Mouse (Mus musculus): ENCODE measurements around the gene Scp2d1. TPM values are rescaled to one million over a fixed set of nuclear protein-coding genes. Genes with fewer than 3 reads are reported as not detected.

Gene Scp2d1
- polyA plus RNA-seq, 1 experiment, result not detected

DNA sequence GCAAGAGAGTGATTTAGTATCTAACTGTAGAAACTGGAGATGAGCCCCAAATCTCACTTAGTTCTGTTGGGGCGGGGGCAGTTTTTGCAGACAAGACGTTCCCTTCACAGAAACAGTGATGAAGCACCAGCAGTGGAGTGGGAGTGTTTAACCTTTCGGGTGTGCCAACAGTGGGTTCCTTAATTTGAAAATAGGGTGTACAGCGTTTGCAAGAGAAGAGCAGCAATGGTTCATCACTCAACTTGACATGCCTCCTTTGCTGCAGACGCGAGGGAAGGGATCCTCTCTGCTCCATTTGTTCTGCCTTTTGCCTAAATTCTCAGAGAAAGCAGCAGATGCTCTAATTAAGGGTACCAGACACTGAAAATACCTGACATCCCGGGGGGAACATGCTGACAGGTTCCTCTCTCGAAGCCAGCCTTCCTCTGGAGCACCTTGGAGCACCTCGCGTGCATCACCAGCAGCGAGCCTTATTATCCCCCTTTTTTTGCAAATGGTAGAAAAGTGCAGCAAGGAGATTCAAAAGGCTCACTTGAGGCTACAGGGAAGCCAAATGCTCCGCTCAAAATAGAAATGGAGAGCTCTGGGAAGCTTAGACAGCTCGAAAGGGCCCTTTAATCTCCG lies 31.7 kb upstream of the Scp2d1 start:
- H3K27ac ChIP-seq (ENCODE audit: insufficient read depth, low read depth, low read length), result no peak overlapping the region

DNA sequence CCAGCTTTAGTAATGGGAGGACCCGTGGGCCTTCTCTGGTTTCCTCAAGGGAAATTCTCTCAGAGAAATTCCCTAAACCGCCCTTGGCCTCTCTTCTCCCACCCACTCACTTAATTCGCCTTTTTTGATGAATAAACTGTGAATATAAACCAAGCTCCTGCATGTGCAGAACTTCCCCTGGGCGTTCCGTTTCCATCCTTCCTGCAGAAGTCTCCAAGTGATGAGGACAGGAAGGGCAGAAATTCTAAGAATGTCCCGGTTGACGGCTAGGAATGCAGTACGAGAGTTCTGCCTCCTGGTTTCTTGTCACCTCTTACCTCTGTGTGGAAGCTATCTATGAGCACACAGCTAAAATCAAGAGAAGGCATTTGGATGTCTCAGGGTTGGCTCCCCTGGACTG lies 25.9 kb upstream of the Scp2d1 start:
- TF ChIP-seq POLR2A (IDR thresholded peaks at IDR 0.05; ENCODE audit: insufficient read depth, low read depth, low read length) (no peak), CTCF (IDR thresholded peaks at IDR 0.05; ENCODE audit: insufficient read depth, low read depth, low read length) (no peak)
- 61% methylated on average over 8 of the region's 8 CpGs for WGBS
- H3K4me1 ChIP-seq (ENCODE audit: control insufficient read depth, insufficient read depth, low read length), result no peaks in the 10 kb centered on the region

More for the DNA sequence above, 31.7 kb upstream of the Scp2d1 start:
- H3K4me3 ChIP-seq (ENCODE audit: insufficient read depth, low read depth, low read length), result no peak overlapping the region
- WGBS, result 68% methylated on average over 14 of the region's 14 CpGs
- TF ChIP-seq CTCF (IDR thresholded peaks at IDR 0.05; ENCODE audit: insufficient read depth, low read depth, low read length) (no peak), POLR2A (IDR thresholded peaks at IDR 0.05; ENCODE audit: insufficient read depth, low read depth, low read length) (no peak)
- peaks cover 4% of the 10 kb centered on the region; the same call in 1 of the 2 replicates for H3K4me1 ChIP-seq (ENCODE audit: control insufficient read depth, insufficient read depth, low read length)

DNA sequence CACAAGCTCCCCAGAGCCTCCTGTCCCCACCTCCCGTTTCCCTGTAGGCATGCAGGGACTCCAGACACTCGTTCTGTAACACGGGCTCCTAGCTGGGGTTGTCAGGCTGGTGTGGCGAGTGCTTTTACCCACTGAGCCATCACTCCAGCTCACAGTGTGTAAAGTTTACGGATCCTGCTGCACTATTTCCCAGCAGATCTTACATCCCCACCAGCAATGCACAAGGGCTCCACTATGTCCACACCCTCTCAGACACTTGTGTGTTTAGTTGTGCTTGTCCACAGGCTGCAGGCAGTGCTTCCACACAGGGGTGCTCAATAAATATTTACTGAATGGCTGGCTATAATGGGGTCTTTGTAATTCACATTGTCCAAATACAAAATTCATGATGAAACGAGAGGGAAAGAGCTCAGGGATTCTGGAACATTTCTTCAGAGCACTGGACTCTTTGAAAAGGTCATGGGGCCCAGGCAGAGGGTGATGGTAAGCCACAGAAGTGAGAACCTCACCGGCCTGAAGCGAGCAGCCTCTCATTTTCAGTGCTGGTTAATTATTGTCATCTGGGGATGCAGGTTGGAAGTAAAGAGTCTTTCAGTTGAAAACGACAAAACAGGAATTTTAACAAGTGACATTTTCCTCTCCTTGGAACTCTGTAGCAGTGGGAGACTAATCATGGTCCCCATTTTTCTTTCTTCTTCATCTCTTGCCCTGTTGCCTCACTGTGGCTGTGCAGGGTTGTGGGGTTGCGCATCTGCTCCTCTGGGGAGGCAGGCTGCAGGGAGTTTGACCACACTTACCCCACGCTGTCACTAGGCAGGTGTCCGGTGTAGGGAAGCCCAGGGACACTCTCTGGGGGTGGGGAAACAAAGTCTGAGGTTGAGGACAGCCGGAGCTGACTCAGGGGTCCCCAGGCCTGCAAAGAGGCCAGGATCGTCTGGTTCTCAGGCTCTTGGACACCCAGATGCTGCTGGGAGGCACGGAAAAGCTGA lies 15.4 kb upstream of the Scp2d1 start:
- TF ChIP-seq POLR2A (IDR thresholded peaks at IDR 0.05; ENCODE audit: insufficient read depth, low read depth, low read length), result no peak
- no peak for TF ChIP-seq CTCF (IDR thresholded peaks at IDR 0.05; ENCODE audit: insufficient read depth, low read depth, low read length)
- Histone ChIP-seq H3K4me1 (ENCODE audit: control insufficient read depth, insufficient read depth, low read length) (peaks cover 4% of the 10 kb centered on the region; the same call in 1 of the 2 replicates), H3K27ac (ENCODE audit: insufficient read depth, low read depth, low read length) (no peak overlapping the region), H3K4me3 (ENCODE audit: insufficient read depth, low read depth, low read length) (no peak overlapping the region)
- WGBS, result 62% methylated on average over 15 of the region's 15 CpGs

More for the DNA sequence above, 25.9 kb upstream of the Scp2d1 start:
- no peak overlapping the region for H3K27ac ChIP-seq (ENCODE audit: insufficient read depth, low read depth, low read length)
- H3K4me3 ChIP-seq (ENCODE audit: insufficient read depth, low read depth, low read length), result no peak overlapping the region

DNA sequence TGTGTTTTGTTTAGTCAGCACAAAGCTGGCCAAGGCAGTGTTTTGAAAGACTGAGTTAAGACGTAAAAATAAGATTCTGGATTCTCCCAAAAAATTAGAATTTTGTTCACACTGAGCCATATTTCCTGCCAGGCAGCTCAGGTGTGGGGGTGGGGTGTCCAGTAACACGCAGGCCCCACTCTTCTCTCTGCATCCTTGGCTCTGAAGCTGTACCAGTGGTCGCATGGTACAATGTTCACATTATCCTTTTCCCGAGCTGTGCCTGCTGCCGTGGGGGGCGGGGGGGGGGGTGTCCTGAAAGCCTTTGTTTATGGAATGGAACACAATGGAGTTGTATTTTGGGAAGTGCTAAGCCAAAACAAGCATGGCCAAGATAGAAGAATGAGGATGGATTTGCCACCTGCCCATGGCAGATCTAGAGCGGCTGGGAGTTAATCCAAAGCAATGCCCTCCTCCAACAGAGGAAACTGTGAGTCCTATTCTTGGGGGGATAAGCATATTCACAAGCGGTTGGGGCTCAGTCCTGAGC lies 5.1 kb downstream of the Scp2d1 start:
- H3K4me1 ChIP-seq (ENCODE audit: control insufficient read depth, insufficient read depth, low read length), result no peaks in the 10 kb centered on the region
- H3K4me3 ChIP-seq (ENCODE audit: insufficient read depth, low read depth, low read length), result no peak overlapping the region
- no peak for TF ChIP-seq CTCF (IDR thresholded peaks at IDR 0.05; ENCODE audit: insufficient read depth, low read depth, low read length)
- no peak for TF ChIP-seq POLR2A (IDR thresholded peaks at IDR 0.05; ENCODE audit: insufficient read depth, low read depth, low read length)
- H3K27ac ChIP-seq (ENCODE audit: insufficient read depth, low read depth, low read length), result no peak overlapping the region
- 55% methylated on average over 8 of the region's 8 CpGs for WGBS

DNA sequence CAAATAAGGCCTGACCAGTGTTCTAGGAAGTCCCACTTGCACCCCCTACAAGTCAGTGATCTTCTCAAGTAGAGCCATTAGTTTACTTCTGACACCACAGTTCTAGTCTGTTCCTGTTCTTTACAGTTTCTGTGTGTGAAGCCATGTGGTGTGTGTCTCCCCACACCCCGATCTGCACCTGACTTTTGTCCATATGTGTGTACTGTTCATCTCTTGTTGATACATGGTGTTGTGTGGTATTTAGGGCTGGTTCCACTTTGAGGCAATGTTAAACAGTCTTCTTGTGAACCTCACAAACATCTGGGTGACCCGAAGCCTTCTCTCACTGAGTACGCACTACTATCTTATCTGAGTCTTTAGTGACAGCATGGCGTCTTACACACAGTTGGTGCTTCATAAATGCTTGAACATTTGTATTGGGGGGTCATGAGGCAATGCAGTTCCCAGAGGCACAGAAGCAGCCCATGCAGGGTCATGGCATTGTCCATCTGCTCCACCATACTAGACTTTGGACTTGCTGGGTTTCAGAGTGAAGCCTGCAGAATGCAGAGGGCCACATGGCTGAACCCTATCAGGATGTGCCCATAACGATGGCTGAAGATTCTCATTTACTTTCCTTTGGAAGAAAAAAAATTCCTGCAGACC lies 13.3 kb downstream of the Scp2d1 start:
- Histone ChIP-seq H3K4me3 (ENCODE audit: insufficient read depth, low read depth, low read length) (no peak overlapping the region), H3K4me1 (ENCODE audit: control insufficient read depth, insufficient read depth, low read length) (no peaks in the 10 kb centered on the region), H3K27ac (ENCODE audit: insufficient read depth, low read depth, low read length) (no peak overlapping the region)
- no peak for TF ChIP-seq CTCF (IDR thresholded peaks at IDR 0.05; ENCODE audit: insufficient read depth, low read depth, low read length)
- TF ChIP-seq POLR2A (IDR thresholded peaks at IDR 0.05; ENCODE audit: insufficient read depth, low read depth, low read length), result no peak
- 91% methylated on average over 5 of the region's 5 CpGs for WGBS

DNA sequence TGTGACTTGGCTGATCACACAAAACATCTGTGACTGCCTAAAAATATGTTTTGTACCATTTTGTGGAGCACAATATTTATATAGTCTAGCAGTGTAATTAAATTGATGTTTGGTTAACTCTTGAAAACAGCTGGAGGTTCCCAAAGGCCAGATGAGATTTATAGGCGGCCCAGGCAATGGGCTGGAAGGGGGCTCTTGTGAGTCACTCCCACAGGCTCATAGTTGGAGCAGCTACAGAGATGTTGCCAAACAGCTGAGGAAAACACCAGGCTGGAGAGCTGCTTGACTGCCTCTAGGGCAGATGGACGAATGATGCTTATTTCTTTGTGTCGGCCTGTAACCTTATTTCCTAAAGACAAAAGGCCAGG lies 13.8 kb downstream of the Scp2d1 start:
- no peaks in the 10 kb centered on the region for H3K4me1 ChIP-seq (ENCODE audit: control insufficient read depth, insufficient read depth, low read length)
- H3K27ac ChIP-seq (ENCODE audit: insufficient read depth, low read depth, low read length), result no peak overlapping the region
- TF ChIP-seq POLR2A (IDR thresholded peaks at IDR 0.05; ENCODE audit: insufficient read depth, low read depth, low read length) (no peak), CTCF (IDR thresholded peaks at IDR 0.05; ENCODE audit: insufficient read depth, low read depth, low read length) (no peak)
- 67% methylated on average over 3 of the region's 3 CpGs for WGBS
- no peak overlapping the region for H3K4me3 ChIP-seq (ENCODE audit: insufficient read depth, low read depth, low read length)

DNA sequence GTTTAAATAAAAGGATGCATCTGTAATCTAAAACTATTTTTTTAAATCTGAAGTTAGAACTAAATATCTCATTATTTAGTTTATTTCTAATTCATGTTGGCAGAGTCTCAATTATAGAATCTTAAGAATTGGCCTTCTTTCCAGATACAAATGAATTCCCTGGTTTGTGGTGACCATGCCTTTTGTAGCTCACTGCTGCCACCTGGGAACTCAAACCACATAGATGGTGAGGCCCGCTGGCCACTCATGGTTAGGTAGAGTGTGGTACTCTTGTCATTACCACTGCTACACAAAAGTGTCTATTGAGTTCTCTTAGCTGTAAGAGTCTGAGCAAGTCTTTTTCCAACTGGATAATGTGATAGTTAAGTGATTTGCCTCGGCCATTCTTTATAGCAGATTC lies 45.4 kb downstream of the Scp2d1 start:
- no peak overlapping the region for H3K27ac ChIP-seq (ENCODE audit: insufficient read depth, low read depth, low read length)
- 79% methylated on average over 2 of the region's 2 CpGs for WGBS

More for the DNA sequence above, 45.4 kb downstream of the Scp2d1 start:
- Histone ChIP-seq H3K4me1 (ENCODE audit: control insufficient read depth, insufficient read depth, low read length) (no peaks in the 10 kb centered on the region), H3K4me3 (ENCODE audit: insufficient read depth, low read depth, low read length) (no peak overlapping the region)
- TF ChIP-seq CTCF (IDR thresholded peaks at IDR 0.05; ENCODE audit: insufficient read depth, low read depth, low read length) (no peak), POLR2A (IDR thresholded peaks at IDR 0.05; ENCODE audit: insufficient read depth, low read depth, low read length) (no peak)

Other genes starting within 250 kb of the Scp2d1 start
- gene Smim26, start 229.6 kb upstream of the Scp2d1 start, polyA plus RNA-seq (2012; ENCODE audit: insufficient read depth, insufficient read length, low replicate concordance, missing spikeins), result not detected in 2 replicates
- gene Dtd1, start 223.8 kb upstream of the Scp2d1 start, polyA plus RNA-seq (2012; ENCODE audit: insufficient read depth, insufficient read length, low replicate concordance, missing spikeins), result not detected in 2 replicates

Measured in olfactory bulb, adult 2 months (tissue).